Mouse (Mus musculus): ENCODE measurements around the gene Mrpl54. TPM values are rescaled to one million over a fixed set of nuclear protein-coding genes. Genes with fewer than 3 reads are reported as not detected.

The Mrpl54 gene
- polyA plus RNA-seq, 1 experiment from 2014 or later: 189 TPM

DNA sequence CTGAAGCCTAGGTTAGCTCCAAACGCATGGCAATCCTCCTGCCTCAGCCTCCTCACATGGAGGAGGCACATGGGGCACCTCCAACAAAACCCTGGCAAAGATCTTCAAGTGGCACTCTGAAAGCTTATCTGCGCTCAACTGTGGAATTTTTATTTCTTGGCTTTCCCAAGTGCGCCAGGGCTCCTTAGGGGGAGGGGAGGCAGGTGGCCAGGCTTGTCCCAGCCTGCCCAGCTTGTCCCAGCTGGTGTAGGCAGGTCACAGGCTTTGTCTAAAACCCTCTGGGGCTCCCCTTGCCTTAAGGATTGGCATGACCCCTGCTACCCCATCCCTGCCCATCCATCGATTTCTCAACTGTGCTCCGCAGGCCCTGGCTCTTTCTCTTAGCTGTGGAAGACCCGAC is 17.5 kb upstream of the Mrpl54 start:
- no peaks in the 10 kb centered on the region for H3K36me3 ChIP-seq
- H3K4me2 ChIP-seq: no peak overlapping the region
- peaks cover 65% of the 10 kb centered on the region for H3K27me3 ChIP-seq
- no peak overlapping the region for H3K4me3 ChIP-seq
- peaks cover 25% of the 10 kb centered on the region for H3K4me1 ChIP-seq
- H3K9ac ChIP-seq: no peak overlapping the region
- no peaks in the 10 kb centered on the region for H3K9me3 ChIP-seq
- WGBS: 33% methylated on average over 6 of the region's 6 CpGs
- no peak for ATAC-seq (ENCODE audit: insufficient number of reproducible peaks, low FRiP score, low TSS enrichment, low read depth)
- no peak overlapping the region for H3K27ac ChIP-seq

DNA sequence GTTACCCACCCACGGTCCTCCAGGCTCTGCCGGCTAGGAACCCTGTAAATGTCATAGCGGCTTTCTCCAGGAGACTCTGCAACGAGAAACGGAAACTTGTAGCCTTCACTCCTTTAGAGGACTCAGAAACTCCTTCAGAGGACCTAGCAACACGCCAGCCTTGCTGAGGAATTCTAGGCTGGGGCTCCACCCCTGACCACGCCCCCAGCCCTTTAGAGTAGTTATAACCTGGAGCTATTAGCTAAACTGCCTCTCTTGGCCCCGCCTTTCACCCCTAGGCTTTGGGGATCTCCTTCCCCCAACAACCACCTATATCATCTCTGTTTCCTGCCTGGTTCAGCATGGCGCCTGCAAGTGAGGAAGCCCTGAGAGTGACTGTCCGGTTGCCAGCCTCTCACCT is 12.8 kb upstream of the Mrpl54 start:
- Histone ChIP-seq H3K4me2 (no peak overlapping the region), H3K9ac (no peak overlapping the region), H3K36me3 (no peaks in the 10 kb centered on the region), H3K27ac (no peak overlapping the region), H3K4me3 (no peak overlapping the region), H3K27me3 (peaks cover 43% of the 10 kb centered on the region), H3K9me3 (no peaks in the 10 kb centered on the region), H3K4me1 (peaks cover 10% of the 10 kb centered on the region; the same call in 1 of the 2 replicates)
- WGBS: 17% methylated on average over 10 of the region's 10 CpGs
- ATAC-seq (ENCODE audit: insufficient number of reproducible peaks, low FRiP score, low TSS enrichment, low read depth): no peak

DNA sequence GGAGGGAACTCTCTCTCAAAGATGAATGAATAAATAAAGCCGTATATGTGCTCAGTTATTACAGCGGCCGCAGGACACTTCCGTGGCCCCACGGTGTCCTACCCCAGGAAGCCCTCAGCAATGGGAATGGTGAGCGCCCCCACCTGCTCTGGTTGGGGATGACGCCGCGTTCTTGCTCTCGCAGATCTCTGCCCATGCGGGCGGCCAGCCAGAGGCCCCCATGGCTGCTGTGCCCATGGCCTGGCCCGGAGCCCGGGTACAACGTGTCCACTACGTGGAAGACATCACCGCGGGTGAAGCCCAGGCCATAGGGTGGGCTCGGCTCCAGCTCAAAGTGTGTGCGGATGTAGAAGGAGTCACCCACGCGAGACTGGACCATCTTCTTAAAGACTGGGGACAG is 10.9 kb upstream of the Mrpl54 start:
- H3K4me1 ChIP-seq: peaks cover 8% of the 10 kb centered on the region; the same call in 1 of the 2 replicates
- no peak overlapping the region for H3K4me2 ChIP-seq
- H3K36me3 ChIP-seq: peaks cover 17% of the 10 kb centered on the region
- ATAC-seq (ENCODE audit: insufficient number of reproducible peaks, low FRiP score, low TSS enrichment, low read depth): no peak
- peaks cover 25% of the 10 kb centered on the region for H3K27me3 ChIP-seq
- no peak overlapping the region for H3K4me3 ChIP-seq
- no peaks in the 10 kb centered on the region for H3K9me3 ChIP-seq
- WGBS: 73% methylated on average over 22 of the region's 22 CpGs
- H3K27ac ChIP-seq: no peak overlapping the region
- H3K9ac ChIP-seq: no peak overlapping the region

DNA sequence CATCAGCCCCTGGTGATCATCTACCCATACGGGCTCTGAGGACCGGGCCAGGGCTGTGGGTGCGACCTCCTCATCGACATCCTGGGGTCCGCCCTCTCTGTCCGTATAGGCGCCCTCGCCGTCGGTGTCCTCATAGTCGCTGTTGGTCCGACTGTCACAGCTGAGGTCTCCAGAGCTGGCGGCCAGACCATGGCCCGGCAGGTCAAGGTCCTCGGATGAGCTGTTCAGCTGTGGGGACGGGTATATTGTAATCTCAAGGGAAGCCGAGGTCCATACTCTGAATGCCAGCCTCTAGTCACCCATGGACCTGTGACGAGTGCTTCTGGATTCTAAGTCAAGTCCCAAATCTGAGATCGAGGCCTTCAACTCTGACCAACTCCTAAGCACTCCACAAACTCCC is 7.1 kb upstream of the Mrpl54 start:
- H3K36me3 ChIP-seq: peaks cover 47% of the 10 kb centered on the region
- no peak overlapping the region for H3K4me3 ChIP-seq
- H3K9me3 ChIP-seq: no peaks in the 10 kb centered on the region
- H3K27me3 ChIP-seq: no peaks in the 10 kb centered on the region
- no peak overlapping the region for H3K4me2 ChIP-seq
- H3K27ac ChIP-seq: no peak overlapping the region
- no peak for ATAC-seq (ENCODE audit: insufficient number of reproducible peaks, low FRiP score, low TSS enrichment, low read depth)
- 95% methylated on average over 19 of the region's 19 CpGs for WGBS
- H3K9ac ChIP-seq: no peak overlapping the region
- H3K4me1 ChIP-seq: peaks cover 10% of the 10 kb centered on the region

DNA sequence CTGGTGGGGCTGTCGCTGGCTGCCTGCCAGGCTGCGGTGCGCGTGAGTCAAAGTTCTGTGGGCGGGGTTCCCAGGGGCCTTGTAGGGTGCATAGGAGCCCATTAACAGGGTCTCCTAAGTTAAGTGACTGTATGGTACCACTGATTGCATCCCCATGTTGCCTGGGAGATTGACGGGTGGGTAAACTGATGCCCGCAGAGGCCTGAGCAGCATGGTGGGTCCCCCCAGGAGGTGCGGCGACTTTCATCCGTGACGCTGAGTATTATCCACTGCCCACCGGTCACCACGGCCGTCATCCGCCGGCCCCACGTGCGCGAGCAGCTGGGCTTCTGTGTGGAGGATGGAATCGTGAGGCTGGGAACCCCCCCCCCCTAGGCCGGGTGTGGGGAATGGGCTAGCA is 5.6 kb upstream of the Mrpl54 start:
- ATAC-seq (ENCODE audit: insufficient number of reproducible peaks, low FRiP score, low TSS enrichment, low read depth): no peak
- Histone ChIP-seq H3K4me3 (no peak overlapping the region), H3K4me2 (no peak overlapping the region), H3K9ac (no peak overlapping the region), H3K36me3 (peaks cover 47% of the 10 kb centered on the region), H3K27ac (no peak overlapping the region), H3K4me1 (peaks cover 19% of the 10 kb centered on the region), H3K27me3 (no peaks in the 10 kb centered on the region), H3K9me3 (no peaks in the 10 kb centered on the region)
- 91% methylated on average over 21 of the region's 21 CpGs for WGBS

DNA sequence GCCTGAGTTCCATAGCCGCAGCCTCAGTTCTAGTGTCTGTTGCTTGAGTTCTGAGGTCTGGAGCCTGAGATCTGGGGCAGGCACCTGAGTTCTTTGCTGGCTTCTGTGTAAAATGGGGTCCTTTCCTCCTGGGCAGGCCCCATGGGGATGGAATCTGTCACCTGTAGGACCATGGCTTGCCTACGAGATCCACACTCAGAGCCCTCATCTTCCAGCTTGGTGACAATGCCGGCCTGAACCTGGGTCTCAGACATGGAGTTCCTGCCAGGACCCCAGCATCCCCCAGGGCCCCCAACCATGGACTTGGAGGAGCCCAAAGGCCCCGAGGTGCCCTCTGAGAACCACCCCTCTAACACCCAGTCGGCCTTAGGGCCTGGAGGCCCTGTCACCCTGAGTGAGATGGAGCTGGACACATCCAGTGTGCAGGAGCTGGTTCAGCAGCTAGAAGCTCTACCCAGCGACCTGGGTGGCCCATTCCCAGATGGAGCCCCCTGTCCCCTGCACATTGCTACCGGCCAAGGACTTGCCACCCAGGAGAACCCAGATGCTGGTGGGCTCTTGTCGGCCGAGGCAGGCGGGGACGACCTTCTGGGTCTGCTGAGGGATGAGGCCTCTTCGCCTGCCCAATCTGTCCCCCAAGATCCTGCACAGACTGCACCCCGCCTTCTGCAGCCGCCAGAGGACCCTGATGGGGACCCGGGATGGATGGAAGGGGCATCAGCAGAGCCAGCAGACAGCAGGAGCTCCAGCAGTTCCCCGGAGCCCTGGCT is 2.1 kb upstream of the Mrpl54 start:
- no peak for ATAC-seq (ENCODE audit: insufficient number of reproducible peaks, low FRiP score, low TSS enrichment, low read depth)
- H3K9me3 ChIP-seq: no peaks in the 10 kb centered on the region
- no peaks in the 10 kb centered on the region for H3K27me3 ChIP-seq
- peaks cover 29% of the 10 kb centered on the region for H3K4me1 ChIP-seq
- peak overlapping the region; percentile 74 for H3K4me3 ChIP-seq
- H3K27ac ChIP-seq: 0 out of 2 replicates have a peak overlapping the region, but pooled peaks have one; percentile 43
- H3K36me3 ChIP-seq: peaks cover 59% of the 10 kb centered on the region
- H3K4me2 ChIP-seq: peak overlapping the region; percentile 87
- H3K9ac ChIP-seq: peak overlapping the region; percentile 85
- 82% methylated on average over 16 of the region's 16 CpGs for WGBS

DNA sequence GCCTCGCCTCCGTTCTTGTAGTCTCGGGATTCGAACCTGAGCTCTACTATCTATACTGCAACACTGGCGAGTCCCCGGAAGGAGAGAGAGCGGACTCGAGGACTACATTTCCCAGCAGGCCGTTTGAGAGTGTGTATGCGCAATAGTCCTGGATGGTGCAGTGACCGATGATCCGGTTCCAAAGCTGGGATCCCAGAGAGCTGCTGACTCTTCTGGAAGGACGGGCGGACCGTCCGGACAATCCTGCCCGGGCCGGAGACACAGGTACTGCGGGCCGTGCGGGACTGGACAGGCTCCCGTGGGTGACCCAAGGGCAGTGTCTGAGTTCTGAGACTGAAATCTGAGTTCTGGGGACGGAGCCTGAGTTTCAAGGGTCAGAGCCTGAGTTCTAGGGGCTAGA is 1.3 kb upstream of the Mrpl54 start:
- peak overlapping the region; percentile 74 for H3K4me3 ChIP-seq
- H3K4me2 ChIP-seq: peak overlapping the region; percentile 87
- peaks cover 29% of the 10 kb centered on the region for H3K4me1 ChIP-seq
- H3K9ac ChIP-seq: peak overlapping the region; percentile 85
- H3K9me3 ChIP-seq: no peaks in the 10 kb centered on the region
- no peak; the same call in 1 of the 2 replicates for ATAC-seq (ENCODE audit: insufficient number of reproducible peaks, low FRiP score, low TSS enrichment, low read depth)
- 3% methylated on average over 23 of the region's 23 CpGs for WGBS
- no peaks in the 10 kb centered on the region for H3K27me3 ChIP-seq
- H3K27ac ChIP-seq: peak overlapping the region; percentile 43; the same call in 1 of the 2 replicates
- H3K36me3 ChIP-seq: peaks cover 59% of the 10 kb centered on the region

DNA sequence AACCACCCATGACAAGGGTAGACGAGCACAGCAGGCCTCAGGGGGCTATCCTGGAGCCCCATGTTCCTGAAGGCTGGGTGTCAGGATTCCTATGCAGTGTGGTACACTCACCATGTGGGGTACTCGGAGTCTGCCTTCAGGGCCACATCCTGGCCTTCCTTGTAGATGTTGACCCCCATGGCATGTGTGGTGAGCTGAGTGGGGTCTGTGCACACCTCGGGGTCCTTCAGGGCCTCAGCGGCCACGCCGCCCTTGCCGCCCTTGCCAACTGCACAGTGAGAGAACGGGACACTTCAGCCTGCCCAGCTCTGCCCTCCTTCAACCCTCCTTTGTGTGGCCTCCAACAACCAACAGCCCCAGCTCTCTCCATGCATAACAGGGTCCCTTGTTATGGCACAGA is 1.2 kb downstream of the Mrpl54 start:
- peaks cover 26% of the 10 kb centered on the region for H3K4me1 ChIP-seq
- peaks cover 51% of the 10 kb centered on the region for H3K36me3 ChIP-seq
- H3K9me3 ChIP-seq: peaks cover 4% of the 10 kb centered on the region; the same call in 1 of the 2 replicates
- H3K27ac ChIP-seq: no peak overlapping the region; the same call in 1 of the 2 replicates
- H3K27me3 ChIP-seq: peaks cover 4% of the 10 kb centered on the region; the same call in 1 of the 2 replicates
- 95% methylated on average over 8 of the region's 8 CpGs for WGBS
- H3K4me3 ChIP-seq: peak overlapping the region; percentile 74
- H3K9ac ChIP-seq: no peak overlapping the region
- no peak for ATAC-seq (ENCODE audit: insufficient number of reproducible peaks, low FRiP score, low TSS enrichment, low read depth)
- peak overlapping the region; percentile 59 for H3K4me2 ChIP-seq

DNA sequence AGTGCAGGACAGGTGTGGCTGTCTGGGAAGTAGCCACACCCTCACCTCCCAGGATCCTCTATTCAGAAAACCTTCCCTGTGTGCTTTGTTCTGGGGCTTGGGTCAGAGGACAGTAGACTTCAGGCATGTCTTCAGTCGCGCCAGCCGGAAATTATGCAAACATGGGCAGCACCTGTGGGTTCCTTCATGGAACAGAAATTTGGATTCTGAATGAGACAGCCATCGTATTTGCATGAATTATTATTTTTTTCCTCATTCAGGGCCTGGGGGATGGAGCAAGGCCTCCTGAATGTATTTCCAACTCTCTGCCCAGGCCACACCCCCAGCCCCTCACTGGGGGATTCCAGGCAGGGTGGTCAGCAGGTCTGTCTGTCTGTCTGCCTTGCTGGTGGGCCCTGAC is 5.7 kb downstream of the Mrpl54 start:
- Histone ChIP-seq H3K27ac (no peak overlapping the region), H3K9me3 (peaks cover 4% of the 10 kb centered on the region; the same call in 1 of the 2 replicates), H3K36me3 (peaks cover 44% of the 10 kb centered on the region), H3K4me1 (peaks cover 30% of the 10 kb centered on the region), H3K27me3 (peaks cover 49% of the 10 kb centered on the region), H3K4me2 (no peak overlapping the region), H3K4me3 (no peak overlapping the region), H3K9ac (no peak overlapping the region)
- ATAC-seq (ENCODE audit: insufficient number of reproducible peaks, low FRiP score, low TSS enrichment, low read depth): no peak
- 88% methylated on average over 4 of the region's 4 CpGs for WGBS

DNA sequence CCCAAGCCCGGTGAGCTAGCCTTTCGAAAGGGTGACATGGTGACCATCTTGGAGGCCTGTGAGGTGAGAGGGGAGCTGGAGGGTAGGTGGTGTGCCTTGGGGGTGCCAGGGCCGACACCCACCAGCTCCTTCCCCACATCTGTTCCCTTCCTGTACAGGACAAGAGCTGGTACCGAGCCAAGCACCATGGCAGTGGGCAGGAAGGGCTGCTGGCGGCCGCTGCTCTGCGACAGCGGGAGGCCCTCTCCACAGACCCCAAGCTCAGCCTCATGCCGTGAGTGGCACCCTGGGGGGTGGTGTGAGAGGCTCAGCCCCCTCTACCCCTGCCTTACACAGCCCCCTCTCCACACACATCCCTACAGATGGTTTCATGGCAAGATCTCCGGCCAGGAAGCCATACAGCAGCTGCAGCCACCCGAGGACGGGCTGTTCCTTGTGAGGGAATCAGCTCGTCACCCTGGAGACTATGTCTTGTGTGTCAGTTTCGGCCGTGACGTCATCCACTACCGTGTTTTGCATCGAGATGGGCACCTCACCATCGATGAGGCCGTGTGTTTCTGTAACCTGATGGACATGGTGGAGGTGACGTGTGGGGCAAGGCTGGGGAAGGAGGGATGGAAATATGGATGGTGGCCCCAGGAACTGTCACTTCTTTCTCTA is 7.4 kb downstream of the Mrpl54 start:
- Histone ChIP-seq H3K9ac (no peak overlapping the region), H3K27me3 (peaks cover 57% of the 10 kb centered on the region), H3K4me2 (no peak overlapping the region), H3K4me1 (peaks cover 22% of the 10 kb centered on the region), H3K9me3 (peaks cover 4% of the 10 kb centered on the region; the same call in 1 of the 2 replicates), H3K4me3 (no peak overlapping the region), H3K27ac (no peak overlapping the region), H3K36me3 (peaks cover 31% of the 10 kb centered on the region)
- 35% methylated on average over 21 of the region's 21 CpGs for WGBS
- no peak for ATAC-seq (ENCODE audit: insufficient number of reproducible peaks, low FRiP score, low TSS enrichment, low read depth)

DNA sequence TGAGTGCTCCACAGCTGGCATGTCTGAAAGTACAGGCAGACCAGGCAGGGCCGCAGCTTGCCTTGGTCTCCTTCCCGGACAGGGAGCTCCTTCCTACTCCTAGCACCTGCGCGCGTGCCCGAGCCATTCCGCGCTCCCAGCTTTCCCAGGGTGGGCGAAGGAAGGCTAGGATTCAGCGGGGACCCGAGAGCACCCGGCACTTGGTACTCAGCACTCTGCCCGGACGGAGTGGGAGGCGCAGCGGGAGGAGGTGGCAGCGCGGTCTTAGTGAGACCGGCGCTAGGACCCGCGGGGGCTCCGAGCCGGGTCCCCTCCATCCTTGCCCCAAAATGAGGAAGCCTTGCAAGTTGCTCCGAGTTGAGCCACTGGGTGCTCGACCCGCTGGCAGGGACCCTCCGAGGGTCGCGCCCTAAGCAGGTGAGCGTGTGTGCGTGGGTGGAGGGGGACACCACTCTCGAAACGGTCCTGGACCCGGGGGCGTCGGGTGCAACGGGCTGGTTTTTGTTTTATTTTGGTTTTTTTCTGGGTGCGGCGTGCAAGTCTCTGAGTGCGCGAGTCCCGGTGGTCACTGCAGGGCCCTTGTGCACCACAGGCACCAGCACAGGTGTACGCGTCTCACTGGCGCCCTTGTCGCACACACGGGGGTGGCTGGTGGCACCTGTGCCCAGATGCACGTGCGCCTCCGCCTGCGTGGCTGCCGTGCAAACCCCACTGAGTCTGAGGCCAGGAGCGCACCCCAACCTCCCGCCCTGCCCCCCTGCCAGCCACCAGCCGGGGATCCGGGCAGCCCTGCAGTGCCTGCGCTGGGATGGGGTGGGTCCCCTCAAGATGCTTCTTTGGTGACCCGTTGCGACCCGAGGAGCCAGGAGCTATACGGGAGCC is 9.3 kb downstream of the Mrpl54 start:
- 2% methylated on average over 62 of the region's 62 CpGs for WGBS
- H3K4me3 ChIP-seq: peak overlapping the region; percentile 46
- peaks cover 77% of the 10 kb centered on the region for H3K27me3 ChIP-seq
- H3K9ac ChIP-seq: peak overlapping the region; percentile 33
- H3K9me3 ChIP-seq: peaks cover 4% of the 10 kb centered on the region; the same call in 1 of the 2 replicates
- H3K36me3 ChIP-seq: peaks cover 12% of the 10 kb centered on the region
- ATAC-seq (ENCODE audit: insufficient number of reproducible peaks, low FRiP score, low TSS enrichment, low read depth): no peak
- H3K4me2 ChIP-seq: peak overlapping the region; percentile 78
- no peak overlapping the region for H3K27ac ChIP-seq
- H3K4me1 ChIP-seq: peaks cover 32% of the 10 kb centered on the region

All from limb, embryonic 15.5 days (tissue).